Mouse (Mus musculus) E14TG2a.4 (cell line): ENCODE data around the gene Gm49383.
"Not testable (repeated sequence)": the region's sequence is repeated elsewhere in the genome, so short reads cannot be mapped to it uniquely, and the experiment has no call there.

Experiments used
- CTCF ChIP-seq: conservative IDR thresholded peaks from 2 replicates; pipeline ENCODE4 v1.5.1; 2014; ENCODE audit warnings: low read length
- NANOG ChIP-seq: IDR thresholded peaks from 2 replicates; pipeline ENCODE4 v1.6.1; 2014; ENCODE audit warnings: borderline replicate concordance, low read length, mixed read lengths

DNA sequence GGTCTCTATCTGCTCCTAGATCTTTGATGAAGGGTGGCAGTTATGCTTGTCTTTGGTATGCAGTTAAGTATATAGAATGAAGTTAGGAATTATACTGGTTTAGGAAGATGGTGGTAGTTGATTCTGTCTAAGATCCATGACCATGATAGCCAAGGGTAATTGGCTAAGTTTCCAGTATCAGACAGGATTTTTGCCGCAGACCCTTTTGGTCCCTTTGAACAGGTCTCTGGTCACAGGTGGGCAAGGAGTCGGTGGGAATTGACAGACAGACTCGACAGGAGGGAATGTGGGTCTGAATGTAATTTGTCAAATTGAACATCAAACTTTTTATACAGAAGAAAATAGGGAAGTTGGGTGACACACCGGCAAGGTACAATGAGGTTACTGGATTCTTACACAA, 33.3 kb downstream of the Gm49383 start:
- not testable (repeated sequence) for TF ChIP-seq CTCF, NANOG
